Mouse (Mus musculus) lung, adult 2 months (tissue): ENCODE data around the gene Ncoa3.

ENCODE experiments used
- CTCF ChIP-seq: fragments of 200-500 bp; IDR thresholded peaks from 2 replicates; pipeline ENCODE4 v1.5.1; 2011; ENCODE audit warnings: mild to moderate bottlenecking, low read length, control low read depth; ENCODE audit not compliant: insufficient read depth
- POLR2A ChIP-seq: fragments of 200-500 bp; IDR thresholded peaks from 2 replicates; pipeline ENCODE4 v1.6.1; 2011; ENCODE audit warnings: low read depth, mild to moderate bottlenecking, control low read depth, low read length, borderline replicate concordance; ENCODE audit errors: extremely low read depth

- TF ChIP-seq CTCF (no peak), POLR2A (no peak)
Measured at GRCm38 (mm10) chr2:165946046-165946564, 46.3 kb upstream of the Ncoa3 start.
